Mouse (Mus musculus): Measurements from ENCODE around the gene Snrnp70. TPM values are rescaled to one million over a fixed set of nuclear protein-coding genes. Genes with fewer than 3 reads are reported as not detected.
"Not testable (repeated sequence)": the region's sequence is repeated elsewhere in the genome, so short reads cannot be mapped to it uniquely, and the experiment has no call there.

Gene Snrnp70
- polyA plus RNA-seq, 1 experiment: 781 TPM

DNA sequence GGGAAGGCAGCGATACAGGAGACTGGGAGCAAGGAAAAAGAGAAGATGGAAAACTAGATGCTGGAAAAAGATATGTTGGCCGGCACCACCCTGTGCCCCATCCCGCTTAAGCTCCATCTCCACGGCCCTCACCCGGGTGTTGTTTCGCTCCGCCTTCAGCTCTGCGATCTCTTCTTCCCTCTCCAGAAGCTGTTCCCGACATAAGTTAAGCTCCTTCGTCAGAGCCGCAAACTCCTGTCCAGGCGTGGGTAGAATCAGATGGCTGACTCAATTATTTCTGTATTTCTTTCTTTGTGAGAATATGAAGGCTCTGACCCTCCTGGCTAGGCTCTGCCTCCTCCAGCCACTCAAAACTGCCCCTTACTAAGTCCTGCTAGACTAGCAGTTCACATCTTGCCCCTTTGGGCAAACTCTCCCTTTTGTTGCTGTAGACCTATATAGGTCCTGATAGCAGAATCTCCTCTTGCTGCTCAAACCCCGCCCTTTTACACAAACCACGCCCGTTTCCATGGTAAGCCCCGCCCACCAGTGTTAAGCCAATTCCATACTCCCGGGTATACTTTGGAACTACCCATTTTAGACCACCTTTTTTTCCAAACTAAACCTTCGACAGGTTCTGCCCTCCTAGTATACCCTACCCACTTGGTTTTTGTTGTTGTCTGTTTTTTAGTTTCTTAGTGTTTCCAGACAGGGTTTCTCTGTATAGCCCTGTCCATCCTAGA is 35.0 kb downstream of the Snrnp70 start:
- Histone ChIP-seq H3K27ac (ENCODE audit: control insufficient read depth, insufficient read depth, low read depth, low read length, poor library complexity) (no peak overlapping the region), H3K4me3 (replicated peaks; ENCODE audit: control insufficient read depth, low read depth, low read length) (no peak overlapping the region), H3K4me1 (ENCODE audit: control insufficient read depth, insufficient read depth, low read length) (no peaks in the 10 kb centered on the region)
- 46% methylated on average over 18 of the region's 18 CpGs for WGBS
- no peak for TF ChIP-seq CTCF (IDR thresholded peaks at IDR 0.05; ENCODE audit: control insufficient read depth, insufficient read depth, low read length)
- no peak for TF ChIP-seq POLR2A (IDR thresholded peaks at IDR 0.05; ENCODE audit: borderline replicate concordance, control insufficient read depth, low read depth, low read length)

DNA sequence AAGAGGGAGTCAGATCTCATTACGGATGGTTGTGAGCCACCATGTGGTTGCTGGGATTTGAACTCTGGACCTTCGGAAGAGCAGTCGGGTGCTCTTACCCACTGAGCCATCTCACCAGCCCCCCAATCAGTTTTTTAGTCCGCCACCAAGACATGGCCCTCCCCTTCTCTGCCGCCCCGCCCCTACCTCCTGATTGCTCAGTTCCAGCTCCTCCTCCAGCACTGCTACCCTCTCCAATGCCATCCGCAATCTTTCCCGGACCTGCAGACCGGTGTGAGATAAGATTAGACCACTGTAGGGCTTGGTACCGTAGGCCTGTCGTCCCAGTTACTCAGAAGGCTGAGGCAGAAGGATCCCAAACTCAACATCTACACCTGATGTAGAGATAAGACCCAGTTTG is 36.5 kb downstream of the Snrnp70 start:
- not testable (repeated sequence) for H3K4me3 ChIP-seq (replicated peaks; ENCODE audit: control insufficient read depth, low read depth, low read length); H3K27ac ChIP-seq (ENCODE audit: control insufficient read depth, insufficient read depth, low read depth, low read length, poor library complexity)
- 62% methylated on average over 11 of the region's 11 CpGs for WGBS

DNA sequence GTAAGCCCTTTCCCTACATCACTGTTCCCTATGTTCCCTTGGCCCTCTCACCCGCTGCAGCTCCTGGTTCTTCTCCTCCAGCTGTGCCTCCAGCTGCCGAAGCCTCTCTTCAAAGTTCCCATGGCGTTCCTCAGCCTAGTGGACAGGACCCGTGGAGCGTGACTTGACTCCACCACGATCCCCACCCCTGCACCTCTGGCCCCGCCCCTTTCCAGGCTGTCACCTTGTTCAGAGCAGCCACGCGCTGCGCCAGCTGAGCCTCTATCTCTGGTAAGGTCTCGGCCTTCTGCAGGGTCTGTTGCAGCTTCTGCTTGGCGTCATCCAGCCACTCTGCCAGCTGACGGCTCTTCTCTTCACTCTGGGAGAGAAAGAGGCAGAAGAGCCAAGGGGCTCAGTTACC is 39.5 kb downstream of the Snrnp70 start:
- WGBS: 65% methylated on average over 13 of the region's 13 CpGs
- H3K4me1 ChIP-seq (ENCODE audit: control insufficient read depth, insufficient read depth, low read length): no peaks in the 10 kb centered on the region
- H3K27ac ChIP-seq (ENCODE audit: control insufficient read depth, insufficient read depth, low read depth, low read length, poor library complexity): no peak overlapping the region
- H3K4me3 ChIP-seq (replicated peaks; ENCODE audit: control insufficient read depth, low read depth, low read length): no peak overlapping the region
- TF ChIP-seq POLR2A (IDR thresholded peaks at IDR 0.05; ENCODE audit: borderline replicate concordance, control insufficient read depth, low read depth, low read length): no peak
- TF ChIP-seq CTCF (IDR thresholded peaks at IDR 0.05; ENCODE audit: control insufficient read depth, insufficient read depth, low read length): no peak

More for the DNA sequence above, 36.5 kb downstream of the Snrnp70 start:
- not testable (repeated sequence) for H3K4me1 ChIP-seq (ENCODE audit: control insufficient read depth, insufficient read depth, low read length)

DNA sequence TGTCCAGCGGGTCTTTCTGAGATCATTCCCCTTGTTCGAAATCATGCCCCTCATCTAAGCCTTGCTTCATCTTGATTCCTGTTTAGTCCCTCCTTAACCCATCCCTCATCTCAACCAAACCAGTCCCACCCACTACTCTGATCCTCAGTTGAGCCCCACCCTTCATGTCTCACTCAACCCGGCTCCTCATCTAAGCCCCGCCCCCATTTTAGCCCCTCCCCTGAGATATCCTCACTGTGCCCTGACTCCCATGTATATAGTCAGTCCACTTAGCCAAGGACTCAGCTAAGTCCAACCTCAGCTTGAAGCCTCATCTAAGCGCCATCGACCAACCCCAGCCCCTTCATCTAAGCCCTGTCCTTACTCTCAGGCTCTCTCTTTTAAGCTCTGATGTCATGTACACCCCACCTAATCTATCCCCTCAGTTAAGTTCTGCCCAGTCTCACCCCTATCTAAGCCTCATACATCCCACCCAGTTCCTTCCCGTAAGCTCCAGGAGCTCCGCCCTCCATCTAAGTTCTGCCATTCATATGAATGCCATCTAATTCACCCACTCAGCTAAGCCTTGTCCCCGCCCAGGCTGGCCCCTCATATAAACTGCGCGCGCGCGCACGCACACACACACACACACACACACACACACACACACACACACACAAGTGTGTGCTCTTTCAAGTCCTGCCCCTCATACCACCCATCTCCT is 40.1 kb downstream of the Snrnp70 start:
- H3K4me3 ChIP-seq (replicated peaks; ENCODE audit: control insufficient read depth, low read depth, low read length): no peak overlapping the region
- WGBS: 64% methylated on average over 15 of the region's 15 CpGs
- TF ChIP-seq POLR2A (IDR thresholded peaks at IDR 0.05; ENCODE audit: borderline replicate concordance, control insufficient read depth, low read depth, low read length) (no peak), CTCF (IDR thresholded peaks at IDR 0.05; ENCODE audit: control insufficient read depth, insufficient read depth, low read length) (no peak)
- no peak overlapping the region for H3K27ac ChIP-seq (ENCODE audit: control insufficient read depth, insufficient read depth, low read depth, low read length, poor library complexity)
- no peaks in the 10 kb centered on the region for H3K4me1 ChIP-seq (ENCODE audit: control insufficient read depth, insufficient read depth, low read length)

DNA sequence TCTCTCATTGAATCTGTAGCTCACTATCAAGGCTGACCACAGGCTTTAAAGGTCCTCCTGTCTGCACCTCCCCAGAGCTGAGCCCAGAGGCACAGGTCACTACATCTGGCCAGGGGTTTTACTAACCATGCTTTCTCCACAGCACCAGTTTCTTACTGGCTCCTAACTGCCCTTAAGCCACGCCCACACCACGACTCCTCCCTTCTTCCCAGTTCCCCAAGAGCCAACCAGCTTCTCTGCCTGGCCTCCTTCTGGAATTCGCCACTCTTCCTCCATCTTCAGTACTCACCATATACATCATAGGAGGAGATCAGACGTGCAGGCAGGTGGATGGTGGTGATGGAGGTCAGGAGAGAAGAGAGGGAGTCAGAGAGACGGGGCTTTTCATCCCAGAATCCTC is 42.5 kb downstream of the Snrnp70 start:
- H3K4me3 ChIP-seq (replicated peaks; ENCODE audit: control insufficient read depth, low read depth, low read length): no peak overlapping the region
- 49% methylated on average over 5 of the region's 5 CpGs for WGBS
- no peaks in the 10 kb centered on the region for H3K4me1 ChIP-seq (ENCODE audit: control insufficient read depth, insufficient read depth, low read length)
- no peak overlapping the region for H3K27ac ChIP-seq (ENCODE audit: control insufficient read depth, insufficient read depth, low read depth, low read length, poor library complexity)
- TF ChIP-seq CTCF (IDR thresholded peaks at IDR 0.05; ENCODE audit: control insufficient read depth, insufficient read depth, low read length) (no peak), POLR2A (IDR thresholded peaks at IDR 0.05; ENCODE audit: borderline replicate concordance, control insufficient read depth, low read depth, low read length) (no peak)

DNA sequence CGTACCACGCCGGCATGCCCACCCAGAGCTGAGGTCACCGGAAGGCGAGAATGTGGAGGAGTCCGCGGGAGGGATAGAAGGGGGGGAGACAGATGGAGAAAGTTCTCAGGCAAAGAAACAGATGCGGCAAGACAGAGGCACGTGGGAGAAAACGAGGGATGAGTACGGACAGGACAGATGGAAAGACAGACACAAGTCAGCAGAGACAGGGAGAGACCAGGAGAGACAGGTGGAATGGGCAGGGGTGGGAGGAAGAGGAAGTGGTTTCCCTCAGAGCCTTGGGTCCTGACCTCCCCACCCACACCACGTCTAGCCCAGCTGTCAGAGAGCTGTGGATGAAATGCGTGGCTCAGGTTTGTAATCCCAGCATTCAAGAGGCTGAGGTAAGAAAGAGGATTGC is 48.6 kb downstream of the Snrnp70 start:
- TF ChIP-seq CTCF (IDR thresholded peaks at IDR 0.05; ENCODE audit: control insufficient read depth, insufficient read depth, low read length): no peak
- TF ChIP-seq POLR2A (IDR thresholded peaks at IDR 0.05; ENCODE audit: borderline replicate concordance, control insufficient read depth, low read depth, low read length): no peak
- Histone ChIP-seq H3K27ac (ENCODE audit: control insufficient read depth, insufficient read depth, low read depth, low read length, poor library complexity) (no peak overlapping the region), H3K4me1 (ENCODE audit: control insufficient read depth, insufficient read depth, low read length) (no peaks in the 10 kb centered on the region), H3K4me3 (replicated peaks; ENCODE audit: control insufficient read depth, low read depth, low read length) (no peak overlapping the region)
- WGBS: 62% methylated on average over 13 of the region's 13 CpGs

DNA sequence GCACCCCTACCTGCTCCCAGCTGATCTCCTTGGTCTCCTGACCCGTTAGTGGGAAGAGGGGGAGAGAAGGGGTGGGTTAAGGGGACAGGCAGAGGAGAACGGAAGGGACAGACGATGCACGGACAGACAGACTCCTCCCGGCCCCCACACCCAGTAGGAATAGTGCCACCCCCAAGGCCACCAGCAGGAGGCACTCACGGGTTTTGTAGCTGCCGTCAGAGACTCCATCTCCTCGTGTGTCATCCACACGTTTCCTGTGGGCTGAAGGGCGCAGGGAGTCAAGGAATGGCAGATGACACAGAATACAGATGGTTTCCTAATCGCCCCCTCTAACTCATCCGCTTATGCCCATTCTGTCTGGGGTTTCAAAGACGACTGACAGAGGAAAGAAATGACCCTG is 52.0 kb downstream of the Snrnp70 start:
- WGBS: 23% methylated on average over 13 of the region's 13 CpGs
- peaks cover 3% of the 10 kb centered on the region for H3K4me1 ChIP-seq (ENCODE audit: control insufficient read depth, insufficient read depth, low read length)
- no peak for TF ChIP-seq POLR2A (IDR thresholded peaks at IDR 0.05; ENCODE audit: borderline replicate concordance, control insufficient read depth, low read depth, low read length)
- peak; percentile 42; the same call in 1 of the 2 replicates for TF ChIP-seq CTCF (IDR thresholded peaks at IDR 0.05; ENCODE audit: control insufficient read depth, insufficient read depth, low read length)
- no peak overlapping the region for H3K4me3 ChIP-seq (replicated peaks; ENCODE audit: control insufficient read depth, low read depth, low read length)
- no peak overlapping the region for H3K27ac ChIP-seq (ENCODE audit: control insufficient read depth, insufficient read depth, low read depth, low read length, poor library complexity)

DNA sequence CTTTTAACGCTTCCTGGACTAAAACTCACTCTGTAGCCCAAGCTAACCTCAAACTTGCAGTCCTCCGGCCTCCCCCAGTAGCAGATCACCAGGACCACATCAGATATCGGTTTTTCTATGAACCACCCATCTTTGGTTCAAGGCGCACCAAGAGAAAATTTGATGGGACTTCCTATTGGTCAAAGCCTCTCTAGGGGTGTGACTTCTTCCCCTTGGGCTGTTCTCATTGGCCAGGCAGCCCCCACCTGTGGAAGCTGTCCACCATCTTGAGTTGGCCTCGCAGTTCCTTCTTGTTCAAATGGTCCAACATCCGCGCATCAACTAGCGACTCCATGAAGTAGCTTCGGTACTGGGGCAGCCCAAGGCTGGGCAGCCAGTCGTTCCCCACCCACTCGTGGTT is 53.5 kb downstream of the Snrnp70 start:
- WGBS: 82% methylated on average over 11 of the region's 11 CpGs
- no peak overlapping the region for H3K4me3 ChIP-seq (replicated peaks; ENCODE audit: control insufficient read depth, low read depth, low read length)
- no peak overlapping the region for H3K27ac ChIP-seq (ENCODE audit: control insufficient read depth, insufficient read depth, low read depth, low read length, poor library complexity)
- H3K4me1 ChIP-seq (ENCODE audit: control insufficient read depth, insufficient read depth, low read length): peaks cover 3% of the 10 kb centered on the region
- TF ChIP-seq CTCF (IDR thresholded peaks at IDR 0.05; ENCODE audit: control insufficient read depth, insufficient read depth, low read length): no peak
- TF ChIP-seq POLR2A (IDR thresholded peaks at IDR 0.05; ENCODE audit: borderline replicate concordance, control insufficient read depth, low read depth, low read length): no peak
